Mouse (Mus musculus) MEL (cell line): ENCODE measurements at regions not wholly inside any gene's neighbourhood (a gene's known extent, or its start where the extent isn't known, plus 50 kb on each side); places are given as distances from the start of the nearest gene placed in this dataset.
A peak's percentile ranks its signal among the peaks of the same experiment; 100 is the strongest.

Experiments used
- CTCF ChIP-seq, 3 experiments: IDR thresholded peaks in 2 of 3; conservative IDR thresholded peaks in 1 of 3; 2 replicates each; pipeline ENCODE4 v1.5.1; 2011 to 2012; ENCODE audit warnings: low read length in 3 of 3, low read depth in 2 of 3, mild to moderate bottlenecking in 2 of 3, improper control_type of control experiment in 1 of 3, inconsistent platforms in 1 of 3, mixed read lengths in 1 of 3, moderate library complexity in 1 of 3; ENCODE audit not compliant: control insufficient read depth in 1 of 3, insufficient read depth in 1 of 3, poor library complexity in 1 of 3, severe bottlenecking in 1 of 3
- EP300 ChIP-seq, 2 experiments: IDR thresholded peaks; 2 replicates each; pipeline ENCODE4 v1.6.1; 2011; ENCODE audit warnings: improper control_type of control experiment in 2 of 2, low read length in 2 of 2, low read depth in 1 of 2, mild to moderate bottlenecking in 1 of 2
- GATA1 ChIP-seq: IDR thresholded peaks from 2 replicates; pipeline ENCODE4 v1.6.1; 2011; ENCODE audit warnings: low read depth, low read length, improper control_type of control experiment
- KAT2A ChIP-seq: conservative IDR thresholded peaks from 2 replicates; pipeline ENCODE4 v1.6.1; 2012; ENCODE audit warnings: low read depth, low read length, improper control_type of control experiment, inconsistent platforms
- MEF2A ChIP-seq: IDR thresholded peaks from 2 replicates; pipeline ENCODE4 v1.6.1; 2014; ENCODE audit warnings: low read depth, mild to moderate bottlenecking, inconsistent platforms, low read length, improper control_type of control experiment; ENCODE audit not compliant: poor library complexity, insufficient replicate concordance, severe bottlenecking; ENCODE audit errors: extremely low read depth
- POLR2A ChIP-seq, 2 experiments: IDR thresholded peaks; 2 replicates each; pipeline ENCODE4 v1.6.1; 2011 to 2012; ENCODE audit warnings: low read length in 2 of 2, mild to moderate bottlenecking in 2 of 2, control low read depth in 1 of 2, improper control_type of control experiment in 1 of 2, low read depth in 1 of 2, moderate library complexity in 1 of 2; ENCODE audit not compliant: control insufficient read depth in 1 of 2, insufficient read depth in 1 of 2, poor library complexity in 1 of 2
- RCOR1 ChIP-seq: IDR thresholded peaks from 2 replicates; pipeline ENCODE4 v1.6.1; 2012; ENCODE audit warnings: low read depth, mild to moderate bottlenecking, inconsistent platforms, low read length, improper control_type of control experiment
- SMC3 ChIP-seq: IDR thresholded peaks from 2 replicates; pipeline ENCODE4 v1.6.1; 2011; ENCODE audit warnings: low read depth, low read length, improper control_type of control experiment
- TAL1 ChIP-seq: IDR thresholded peaks from 2 replicates; pipeline ENCODE4 v1.6.1; 2012; ENCODE audit warnings: mild to moderate bottlenecking, inconsistent platforms, low read length, moderate library complexity, mixed read lengths
- TCF12 ChIP-seq: IDR thresholded peaks from 2 replicates; pipeline ENCODE4 v1.6.1; 2014; ENCODE audit warnings: low read depth, mild to moderate bottlenecking, inconsistent platforms, low read length, improper control_type of control experiment, moderate library complexity
- USF1 ChIP-seq: IDR thresholded peaks from 2 replicates; pipeline ENCODE4 v1.6.1; 2014; ENCODE audit warnings: low read depth, mild to moderate bottlenecking, inconsistent platforms, low read length, improper control_type of control experiment, moderate library complexity
- ZC3H11A ChIP-seq: IDR thresholded peaks from 2 replicates; pipeline ENCODE4 v1.6.1; 2012; ENCODE audit warnings: low read depth, mild to moderate bottlenecking, inconsistent platforms, low read length, improper control_type of control experiment
- ZKSCAN1 ChIP-seq: IDR thresholded peaks from 2 replicates; pipeline ENCODE4 v1.6.1; 2012; ENCODE audit warnings: low read depth, mild to moderate bottlenecking, inconsistent platforms, low read length, improper control_type of control experiment, moderate library complexity
- ZMIZ1 ChIP-seq: IDR thresholded peaks from 2 replicates; pipeline ENCODE4 v1.6.1; 2012; ENCODE audit warnings: low read depth, mild to moderate bottlenecking, inconsistent platforms, low read length, improper control_type of control experiment, moderate library complexity

DNA sequence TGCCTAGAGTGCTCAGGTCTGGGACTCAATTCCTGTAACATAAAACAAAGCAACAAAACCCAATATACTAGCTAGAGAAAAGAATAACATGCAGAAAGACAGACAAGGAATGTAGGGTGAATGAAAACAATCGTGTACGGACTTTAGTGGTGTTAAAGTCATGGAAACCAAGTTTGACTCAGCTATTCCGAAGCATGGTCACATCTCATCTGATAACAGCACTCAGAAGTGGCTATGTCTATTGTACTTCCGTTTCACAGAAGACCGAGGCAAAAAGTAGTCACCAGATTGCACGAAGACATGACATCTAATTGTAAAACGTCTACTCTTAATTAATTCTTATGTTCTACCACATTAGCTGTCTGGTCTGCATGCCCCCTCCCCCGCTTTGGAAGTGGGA is 50.5 kb upstream of the Slc30a5 start:
- TF ChIP-seq CTCF (IDR thresholded peaks at IDR 0.05 in 2 of 3, conservative IDR thresholded peaks at IDR 0.05 in 1 of 3; ENCODE audit: control insufficient read depth in 1 of 3, insufficient read depth in 1 of 3, low read depth in 2 of 3, low read length in 3 of 3, poor library complexity in 1 of 3, severe bottlenecking in 1 of 3) (no peak), TCF12 (no peak), USF1 (no peak), TAL1 (no peak), ZKSCAN1 (no peak), ZC3H11A (no peak), POLR2A (IDR thresholded peaks at IDR 0.05; ENCODE audit: control insufficient read depth in 1 of 2, insufficient read depth in 1 of 2, low read depth in 1 of 2, low read length in 2 of 2, poor library complexity in 1 of 2) (no peak), GATA1 (peak; percentile 65), EP300 (IDR thresholded peaks at IDR 0.05; ENCODE audit: low read depth in 1 of 2, low read length in 2 of 2) (peak in 1 of 2 experiments; percentile 15; a peak in 1 of 4 replicates), ZMIZ1 (no peak), KAT2A (no peak), SMC3 (no peak), RCOR1 (no peak), MEF2A (no peak)
